Mouse (Mus musculus) midbrain, embryonic 14.5 days (tissue): ENCODE data around the gene Syt7. TPM values are rescaled to one million over a fixed set of nuclear protein-coding genes. Genes with fewer than 3 reads are reported as not detected.
A peak's percentile ranks its signal among the peaks of the same experiment; 100 is the strongest.

Experiments
- ATAC-seq: fragments of 200-750 bp; cut with Nextera tagmentation; 2 replicates; pipeline ENCODE4 v1.8.0; 2017; ENCODE audit warnings: moderate number of reproducible peaks, moderate library complexity; ENCODE audit not compliant: low FRiP score, low TSS enrichment
- DNase-seq: peaks from one replicate; pipeline ENCODE4 v3.0.0-alpha.2; 2015
- H3K27ac ChIP-seq: fragments of 300-500 bp; sonication (generic); replicated peaks from 2 replicates; pipeline ENCODE4 v1.5.1; 2014; ENCODE audit warnings: mild to moderate bottlenecking, low read depth, low read length, moderate library complexity
- H3K27me3 ChIP-seq: fragments of 300-500 bp; sonication (generic); 2 replicates; pipeline ENCODE4 v1.6.1; 2014; ENCODE audit warnings: low read length, control low read depth, mixed read lengths; ENCODE audit not compliant: control insufficient read depth, insufficient read depth
- H3K36me3 ChIP-seq: fragments of 300-500 bp; sonication (generic); 2 replicates; pipeline ENCODE4 v1.6.1; 2014; ENCODE audit warnings: low read length, control low read depth; ENCODE audit not compliant: control insufficient read depth, insufficient read depth
- H3K4me1 ChIP-seq: fragments of 300-500 bp; sonication (generic); 2 replicates; pipeline ENCODE4 v1.6.1; 2014; ENCODE audit warnings: mild to moderate bottlenecking, antibody characterized with exemption, low read length, control low read depth; ENCODE audit not compliant: control insufficient read depth, insufficient read depth
- H3K4me2 ChIP-seq: fragments of 300-500 bp; sonication (generic); 2 replicates; pipeline ENCODE4 v1.6.1; 2014; ENCODE audit warnings: mild to moderate bottlenecking, low read length, moderate library complexity
- H3K4me3 ChIP-seq: fragments of 300-500 bp; sonication (generic); replicated peaks from 2 replicates; pipeline ENCODE4 v1.5.1; 2014; ENCODE audit warnings: low read depth, low read length
- H3K9ac ChIP-seq: fragments of 300-500 bp; sonication (generic); replicated peaks from 2 replicates; pipeline ENCODE4 v1.6.1; 2014; ENCODE audit warnings: mild to moderate bottlenecking, low read length, moderate library complexity
- H3K9me3 ChIP-seq: fragments of 300-500 bp; sonication (generic); 2 replicates; pipeline ENCODE4 v1.6.1; 2016; ENCODE audit warnings: low read length, control low read depth, mixed read lengths; ENCODE audit not compliant: control insufficient read depth
- WGBS: fragments of 180-500 bp; shearing (Covaris S2); extraction: QIAGEN DNeasy Blood & Tissue Kit; methylation state at CpG from one replicate; pipeline ENCODE4 v1.1.7; 2014; 5-methylcytosine and 5-hydroxymethylcytosine counted together
- polyA plus RNA-seq: library from polyadenylated mRNA; unstranded; fragments of >200 nt; fragmentation: Nextera tagmentation; extraction: Ambion mirVana; gene quantifications from 2 replicates; pipeline ENCODE4 v1.2.1, GENCODE M21; 2014

Syt7 gene
- polyA plus RNA-seq, 1 experiment from 2014 or later = 10.1 TPM

DNA sequence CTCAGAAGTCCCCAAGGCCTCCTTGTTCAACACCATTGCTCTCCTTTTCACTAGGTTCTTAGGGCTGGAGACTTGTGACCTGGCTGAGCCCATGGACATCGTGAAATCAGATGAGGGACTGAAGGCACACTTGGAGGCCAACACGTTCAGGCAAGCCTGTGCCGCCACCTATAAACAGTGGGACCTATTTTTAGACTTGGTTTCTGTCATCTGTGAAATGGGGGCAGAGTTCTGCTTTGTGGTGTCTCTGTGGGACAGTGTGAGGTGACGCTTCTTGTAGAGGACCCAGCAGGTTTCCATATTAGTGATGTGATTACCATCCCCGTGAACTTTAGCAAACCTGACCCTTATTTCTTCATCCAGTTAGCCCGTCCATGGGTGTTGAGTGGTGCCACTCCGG, 36.7 kb upstream of the Syt7 start:
- no peak overlapping the region for H3K4me2 ChIP-seq
- no peaks in the 10 kb centered on the region for H3K27me3 ChIP-seq
- DNase-seq = no peak
- H3K9ac ChIP-seq = no peak overlapping the region
- no peaks in the 10 kb centered on the region for H3K36me3 ChIP-seq
- no peak overlapping the region for H3K4me3 ChIP-seq
- no peaks in the 10 kb centered on the region for H3K9me3 ChIP-seq
- no peak for ATAC-seq
- H3K27ac ChIP-seq = no peak overlapping the region
- 91% methylated on average over 7 of the region's 7 CpGs for WGBS
- peaks cover 11% of the 10 kb centered on the region; the same call in 1 of the 2 replicates for H3K4me1 ChIP-seq

DNA sequence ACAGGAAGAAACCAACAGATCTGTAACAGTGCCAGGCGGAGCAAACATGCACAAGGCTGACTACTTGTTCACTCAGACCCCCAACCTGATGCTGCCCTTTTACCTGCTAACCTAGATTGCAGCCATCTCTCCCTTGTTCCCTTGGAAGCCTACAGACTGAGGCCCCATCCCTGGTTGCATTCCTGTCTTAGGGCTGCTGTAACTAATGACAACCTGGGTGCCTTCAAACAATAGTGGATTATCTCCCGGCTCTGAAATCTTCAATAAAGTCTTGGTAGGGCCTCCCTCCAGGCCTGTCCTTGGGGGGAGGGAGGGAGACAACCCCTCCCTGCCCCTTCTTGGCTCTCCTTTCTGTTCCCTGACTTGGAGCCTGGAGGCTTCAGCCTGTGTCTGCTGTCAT, 34.1 kb upstream of the Syt7 start:
- ATAC-seq (no peak), DNase-seq (peak; percentile 35)
- Histone ChIP-seq H3K9me3 (no peaks in the 10 kb centered on the region), H3K27ac (no peak overlapping the region), H3K36me3 (no peaks in the 10 kb centered on the region), H3K27me3 (no peaks in the 10 kb centered on the region), H3K4me1 (peaks cover 13% of the 10 kb centered on the region; the same call in 1 of the 2 replicates), H3K4me2 (no peak overlapping the region), H3K4me3 (no peak overlapping the region), H3K9ac (no peak overlapping the region)
- WGBS = 13% methylated on average over 2 of the region's 2 CpGs

DNA sequence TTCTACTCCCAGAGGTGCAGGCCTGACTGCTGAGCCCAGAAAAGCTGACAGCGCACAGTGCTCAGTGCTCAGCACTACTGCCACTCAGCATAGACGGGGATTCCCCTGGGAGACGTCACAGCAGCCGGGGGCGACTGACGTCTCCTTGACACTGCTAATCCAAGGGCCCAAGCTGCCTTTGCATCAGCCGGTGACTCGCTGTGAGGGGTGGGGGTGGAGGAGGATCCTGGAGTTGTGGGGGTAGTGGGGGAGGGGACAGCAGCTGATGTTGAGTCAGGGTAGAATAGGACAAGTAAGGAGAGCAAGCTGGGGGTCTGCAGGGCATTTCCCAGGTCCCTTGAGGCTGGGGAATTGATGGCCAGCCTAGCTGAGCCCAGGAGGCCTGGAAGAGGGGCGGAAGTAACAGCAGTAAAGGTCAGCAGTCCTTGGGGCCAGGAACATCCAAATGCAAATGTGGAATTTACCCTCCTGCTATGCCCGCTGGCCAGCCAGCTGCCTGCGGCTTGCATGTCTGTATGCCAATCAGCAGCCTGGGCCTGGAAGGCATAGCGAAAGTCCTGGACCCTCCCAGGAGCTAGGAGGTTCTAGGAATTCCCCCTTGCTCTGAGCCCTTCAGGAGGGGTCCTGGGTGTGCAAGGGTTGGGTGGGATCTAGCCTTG, 31.9 kb upstream of the Syt7 start:
- no peak overlapping the region for H3K9ac ChIP-seq
- 3% methylated on average over 12 of the region's 12 CpGs for WGBS
- 0 out of 2 replicates have a peak overlapping the region, but pooled peaks have one; percentile 4 for H3K4me2 ChIP-seq
- no peaks in the 10 kb centered on the region for H3K27me3 ChIP-seq
- H3K4me1 ChIP-seq = peaks cover 13% of the 10 kb centered on the region; the same call in 1 of the 2 replicates
- DNase-seq (peak; percentile 77), ATAC-seq (peak; percentile 66; the same call in 1 of the 2 replicates)
- no peak overlapping the region for H3K4me3 ChIP-seq
- peak overlapping the region; percentile 57 for H3K27ac ChIP-seq
- H3K36me3 ChIP-seq = no peaks in the 10 kb centered on the region
- H3K9me3 ChIP-seq = no peaks in the 10 kb centered on the region

DNA sequence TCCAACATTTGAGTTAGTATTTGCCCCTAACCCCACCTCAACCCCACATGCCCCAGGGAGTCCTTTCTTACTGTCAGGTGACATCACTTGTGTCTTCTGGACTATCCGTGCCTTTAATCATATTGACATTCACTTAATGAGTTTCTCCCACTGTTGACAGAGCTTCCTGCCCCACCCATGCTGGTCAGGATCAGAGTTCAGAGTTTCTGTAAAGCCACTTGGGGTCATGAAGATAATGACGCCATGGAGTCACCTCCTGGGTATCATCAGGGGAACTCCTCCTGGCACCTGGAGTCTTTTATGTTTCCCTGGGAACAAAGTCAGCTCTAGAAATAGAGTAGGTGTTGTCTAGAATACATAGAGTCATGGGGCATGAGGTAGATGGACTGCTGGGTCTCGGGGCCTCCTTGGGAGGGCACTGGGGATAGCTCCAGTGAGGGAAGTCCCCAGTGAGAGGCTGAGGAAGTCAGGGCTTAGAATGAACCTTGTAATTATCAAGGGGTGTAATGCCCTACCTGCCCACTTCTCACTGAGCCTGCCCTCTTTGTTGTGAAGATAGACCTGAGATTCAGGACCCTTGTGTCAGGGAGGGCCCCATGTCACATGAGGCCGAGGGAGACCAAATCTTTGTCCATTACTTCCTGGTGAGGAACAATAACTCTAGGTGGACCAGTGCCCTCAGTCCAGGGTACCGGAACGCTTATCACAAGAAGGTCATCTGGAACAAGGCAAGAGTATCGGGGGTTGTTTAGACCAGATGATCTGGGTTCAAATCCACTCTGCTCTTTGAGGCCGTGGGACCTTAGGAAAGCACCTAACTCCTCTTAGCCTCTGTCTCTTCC, 29.6 kb upstream of the Syt7 start:
- Histone ChIP-seq H3K36me3 (no peaks in the 10 kb centered on the region), H3K9me3 (no peaks in the 10 kb centered on the region), H3K4me1 (peaks cover 13% of the 10 kb centered on the region; the same call in 1 of the 2 replicates), H3K9ac (no peak overlapping the region), H3K27ac (no peak overlapping the region), H3K4me2 (no peak overlapping the region), H3K4me3 (no peak overlapping the region), H3K27me3 (no peaks in the 10 kb centered on the region)
- 91% methylated on average over 8 of the region's 8 CpGs for WGBS
- ATAC-seq (no peak), DNase-seq (no peak)

DNA sequence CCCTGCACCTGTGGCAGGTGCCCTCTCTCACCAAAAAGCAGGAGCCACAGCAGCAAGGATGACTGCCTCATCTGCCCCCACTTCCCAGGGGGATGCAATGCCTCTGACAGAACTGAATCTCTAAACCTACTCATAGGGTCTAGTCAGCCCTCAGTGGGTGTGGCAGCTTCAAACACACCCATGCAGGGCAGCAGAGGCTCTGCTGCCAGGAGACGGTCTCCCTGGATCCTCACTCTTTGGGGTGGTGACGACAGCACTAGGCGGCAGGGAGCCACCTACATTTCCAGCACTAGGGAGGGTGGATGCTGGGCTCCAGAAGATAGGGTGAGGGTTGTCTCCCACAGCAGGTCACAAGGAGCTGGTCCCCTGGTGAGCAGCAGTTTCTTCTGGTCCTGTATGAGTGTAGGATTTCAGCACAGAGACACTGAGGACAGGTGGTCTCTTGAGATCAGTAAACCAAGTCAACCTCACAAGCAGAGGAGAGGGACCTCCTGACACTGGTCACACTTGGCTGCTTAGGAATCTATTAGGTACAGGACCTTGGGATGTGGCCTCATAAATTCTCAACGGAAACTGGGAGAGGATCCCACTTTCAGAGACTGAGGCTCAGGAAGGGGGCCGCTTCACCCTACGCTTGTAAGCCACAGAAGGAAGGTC, 26.3 kb upstream of the Syt7 start:
- Histone ChIP-seq H3K9ac (no peak overlapping the region), H3K9me3 (no peaks in the 10 kb centered on the region), H3K4me2 (no peak overlapping the region), H3K4me1 (no peaks in the 10 kb centered on the region), H3K27ac (no peak overlapping the region), H3K4me3 (no peak overlapping the region), H3K36me3 (no peaks in the 10 kb centered on the region), H3K27me3 (no peaks in the 10 kb centered on the region)
- ATAC-seq = no peak
- DNase-seq = no peak
- WGBS = 69% methylated on average over 6 of the region's 6 CpGs

DNA sequence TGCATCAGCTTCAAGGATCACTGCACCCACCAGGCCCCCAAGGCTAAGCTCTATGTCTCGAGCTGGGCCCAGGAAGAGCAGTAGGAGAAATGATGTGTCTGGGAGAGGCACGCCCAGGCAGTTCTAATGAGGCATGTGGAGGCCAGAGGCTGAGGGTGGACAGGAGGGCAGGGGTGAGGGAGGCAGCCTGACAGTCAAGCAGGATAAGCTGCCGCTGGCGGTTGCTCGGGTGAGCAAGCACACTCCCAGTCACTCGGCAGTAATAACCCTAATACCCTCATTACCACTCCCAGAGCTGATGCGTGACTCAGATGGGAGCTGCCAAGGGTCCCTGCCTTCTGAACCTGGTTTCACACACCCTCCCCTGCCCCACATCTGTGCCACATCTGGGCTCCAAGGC, 25.0 kb upstream of the Syt7 start:
- Histone ChIP-seq H3K4me3 (no peak overlapping the region), H3K36me3 (no peaks in the 10 kb centered on the region), H3K27me3 (no peaks in the 10 kb centered on the region), H3K9me3 (no peaks in the 10 kb centered on the region), H3K4me2 (no peak overlapping the region), H3K9ac (no peak overlapping the region), H3K4me1 (no peaks in the 10 kb centered on the region), H3K27ac (no peak overlapping the region)
- DNase-seq (no peak), ATAC-seq (no peak)
- 6% methylated on average over 7 of the region's 7 CpGs for WGBS

DNA sequence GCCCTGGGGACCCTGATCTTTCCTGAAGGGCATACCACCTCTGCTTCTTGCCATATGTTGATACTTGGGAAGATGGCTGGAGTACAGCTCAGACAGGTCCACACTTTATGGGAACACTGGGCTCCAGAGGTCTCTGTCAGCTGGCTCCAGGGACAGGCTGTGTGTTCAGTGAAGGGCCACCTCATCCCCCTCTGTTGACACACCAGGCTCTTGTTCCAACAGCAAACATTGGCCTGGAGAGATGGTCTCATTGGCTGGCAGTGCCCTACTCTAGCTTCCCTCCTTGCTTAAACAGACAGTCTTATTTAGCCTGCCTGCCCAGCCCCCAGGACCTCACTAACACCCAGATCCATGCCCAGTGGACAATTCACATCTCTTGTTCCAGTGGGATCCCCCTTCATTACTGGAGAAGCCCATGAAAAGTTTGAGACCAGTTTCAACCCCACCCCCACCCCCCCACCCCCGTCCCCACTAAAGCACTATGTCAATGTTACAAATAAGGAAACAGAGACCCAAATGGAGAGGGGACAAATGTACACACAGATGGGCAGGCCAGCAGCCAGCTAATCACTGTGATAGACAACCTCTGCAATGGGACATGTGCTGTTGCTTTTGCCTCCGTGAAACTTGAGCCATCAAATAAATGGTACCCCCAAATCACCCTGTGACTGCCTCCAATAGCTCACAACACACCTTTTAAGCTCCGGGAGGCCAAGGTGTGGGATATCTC, 22.6 kb upstream of the Syt7 start:
- WGBS = 75% methylated on average over 3 of the region's 3 CpGs
- H3K27ac ChIP-seq = no peak overlapping the region
- H3K36me3 ChIP-seq = no peaks in the 10 kb centered on the region
- DNase-seq = no peak
- H3K4me3 ChIP-seq = no peak overlapping the region
- H3K4me1 ChIP-seq = no peaks in the 10 kb centered on the region
- no peaks in the 10 kb centered on the region for H3K9me3 ChIP-seq
- no peaks in the 10 kb centered on the region for H3K27me3 ChIP-seq
- H3K4me2 ChIP-seq = no peak overlapping the region
- no peak overlapping the region for H3K9ac ChIP-seq
- ATAC-seq = no peak

DNA sequence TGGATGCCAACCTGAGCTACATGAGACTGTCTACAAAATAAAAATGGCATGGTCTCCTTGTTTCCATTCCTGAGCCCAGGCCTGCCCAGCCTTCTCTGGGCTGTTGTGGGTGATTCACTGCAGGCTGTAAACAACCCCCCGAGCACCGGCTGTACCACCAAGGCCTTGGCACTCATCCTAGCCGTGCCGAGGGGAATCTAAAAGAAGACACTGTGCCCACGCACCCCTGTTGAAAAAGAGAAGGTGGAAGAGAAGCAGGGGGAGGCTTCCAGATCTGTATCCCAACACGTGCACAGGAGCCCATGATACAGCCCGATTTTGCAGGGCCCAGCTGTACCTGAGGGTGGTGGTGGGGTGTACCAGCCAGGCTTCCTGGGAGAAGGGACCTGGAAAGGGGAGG, 21.1 kb upstream of the Syt7 start:
- H3K27me3 ChIP-seq = no peaks in the 10 kb centered on the region
- H3K4me2 ChIP-seq = no peak overlapping the region
- WGBS = 89% methylated on average over 7 of the region's 7 CpGs
- no peak overlapping the region for H3K9ac ChIP-seq
- H3K27ac ChIP-seq = no peak overlapping the region
- no peaks in the 10 kb centered on the region for H3K36me3 ChIP-seq
- DNase-seq = no peak
- no peaks in the 10 kb centered on the region for H3K9me3 ChIP-seq
- no peak overlapping the region for H3K4me3 ChIP-seq
- ATAC-seq = no peak
- H3K4me1 ChIP-seq = no peaks in the 10 kb centered on the region
